Mouse (Mus musculus) liver, embryonic 14.5 days (tissue): Measurements from ENCODE around the gene Eapp.
"Not testable (repeated sequence)": the region's sequence is repeated elsewhere in the genome, so short reads cannot be mapped to it uniquely, and the experiment has no call there.

Experiments
- CTCF ChIP-seq: IDR thresholded peaks from 2 replicates; pipeline ENCODE4 v1.5.1; 2016; ENCODE audit warnings: antibody characterized with exemption, low read depth, control low read depth
- EP300 ChIP-seq: IDR thresholded peaks from 2 replicates; pipeline ENCODE4 v1.6.1; 2016; ENCODE audit warnings: antibody characterized with exemption, low read depth

GRCm38 (mm10) chr12:54710494-54710879, 14.8 kb upstream of the Eapp start:
- not testable (repeated sequence) for TF ChIP-seq CTCF, EP300
